Mouse (Mus musculus): Measurements from ENCODE around the gene Mrgprh. TPM values are rescaled to one million over a fixed set of nuclear protein-coding genes. Genes with fewer than 3 reads are reported as not detected.
A peak's percentile ranks its signal among the peaks of the same experiment; 100 is the strongest.

Gene Mrgprh
- polyA plus RNA-seq, 1 experiment = not detected

DNA sequence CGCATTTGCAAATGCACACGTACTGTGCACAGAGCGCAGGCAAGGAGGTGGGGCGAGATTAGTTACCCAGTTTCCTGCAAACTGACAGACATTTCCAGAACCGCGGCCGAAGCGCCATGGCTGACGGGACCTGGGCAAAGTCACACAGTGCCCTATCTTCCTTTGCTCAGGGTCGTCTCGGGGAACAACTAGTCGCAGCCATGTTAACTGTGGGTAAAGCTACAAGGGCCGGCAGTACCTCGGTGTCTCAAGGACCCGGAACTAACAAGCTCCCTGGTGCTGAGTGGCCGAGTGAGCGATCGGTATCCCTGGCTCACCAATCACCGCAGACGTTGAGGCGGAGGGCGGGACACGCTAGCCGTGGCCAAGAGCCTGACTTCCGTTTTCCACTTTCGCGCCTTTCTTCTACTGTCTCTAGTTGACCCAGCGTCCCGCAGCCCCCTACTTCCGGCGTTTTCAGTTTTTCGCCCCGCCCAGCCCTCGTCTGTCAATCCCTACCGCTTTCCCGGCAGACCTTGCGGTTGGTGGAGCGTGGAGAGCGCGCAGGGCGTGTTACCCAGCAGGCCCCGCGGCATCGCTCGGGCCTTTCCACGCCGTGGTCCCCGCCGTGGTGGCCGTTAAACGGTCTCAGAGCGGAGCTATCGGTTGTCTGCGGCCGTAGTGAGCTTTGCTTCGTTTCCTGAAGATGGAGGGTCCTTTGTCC lies 40.2 kb downstream of the Mrgprh start, which contains the start of gene Mrpl18:
Gene Mrpl18 (minus strand): TSS at position 465 of the 703 bp plus-strand sequence.
- H3K4me1 ChIP-seq (ENCODE audit: control insufficient read depth, insufficient read depth, low read length) = no peaks in the 10 kb centered on the region
- under 1% methylated on average over 56 of the region's 56 CpGs for WGBS
- H3K27ac ChIP-seq (ENCODE audit: control insufficient read depth, insufficient read depth, low read depth, low read length, poor library complexity) = peak within 1 kb of the TSS; percentile 82
- TF ChIP-seq POLR2A (IDR thresholded peaks at IDR 0.05; ENCODE audit: borderline replicate concordance, control insufficient read depth, low read depth, low read length) = peak; percentile 71; the same call in 1 of the 2 replicates
- no peak for TF ChIP-seq CTCF (IDR thresholded peaks at IDR 0.05; ENCODE audit: control insufficient read depth, insufficient read depth, low read length)
- H3K4me3 ChIP-seq (replicated peaks; ENCODE audit: control insufficient read depth, low read depth, low read length) = peak within 1 kb of the TSS; percentile 94

GRCm38 (mm10) chr17:12916588-12917380 lies 41.0 kb downstream of the Mrgprh start:
- WGBS = under 1% methylated on average over 40 of the region's 40 CpGs
- peak overlapping the region; percentile 94 for H3K4me3 ChIP-seq (replicated peaks; ENCODE audit: control insufficient read depth, low read depth, low read length)
- peak overlapping the region; percentile 82 for H3K27ac ChIP-seq (ENCODE audit: control insufficient read depth, insufficient read depth, low read depth, low read length, poor library complexity)
- TF ChIP-seq CTCF (IDR thresholded peaks at IDR 0.05; ENCODE audit: control insufficient read depth, insufficient read depth, low read length) = no peak
- no peak; the same call in 1 of the 2 replicates for TF ChIP-seq POLR2A (IDR thresholded peaks at IDR 0.05; ENCODE audit: borderline replicate concordance, control insufficient read depth, low read depth, low read length)
- no peaks in the 10 kb centered on the region for H3K4me1 ChIP-seq (ENCODE audit: control insufficient read depth, insufficient read depth, low read length)

DNA sequence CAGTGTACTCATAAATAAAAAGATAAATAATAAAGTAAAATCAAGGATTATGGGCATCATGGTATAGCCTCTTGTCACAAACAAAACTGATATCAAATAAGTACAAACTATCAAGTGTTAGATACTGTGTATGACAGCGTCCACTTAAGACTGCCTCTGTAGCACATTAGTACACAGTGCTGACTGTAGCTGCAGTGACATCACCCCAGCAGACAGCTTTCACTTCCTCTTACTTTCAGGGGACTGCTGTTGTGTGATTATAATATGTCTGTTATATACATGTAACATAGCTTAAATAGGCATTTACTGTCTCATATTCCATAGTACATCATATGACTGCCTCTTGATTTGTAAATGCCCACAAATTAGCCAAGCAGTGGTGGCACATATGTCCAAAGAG lies 45.2 kb downstream of the Mrgprh start:
- Histone ChIP-seq H3K4me3 (replicated peaks; ENCODE audit: control insufficient read depth, low read depth, low read length) (no peak overlapping the region), H3K27ac (ENCODE audit: control insufficient read depth, insufficient read depth, low read depth, low read length, poor library complexity) (no peak overlapping the region), H3K4me1 (ENCODE audit: control insufficient read depth, insufficient read depth, low read length) (no peaks in the 10 kb centered on the region)
- TF ChIP-seq POLR2A (IDR thresholded peaks at IDR 0.05; ENCODE audit: borderline replicate concordance, control insufficient read depth, low read depth, low read length) = no peak
- TF ChIP-seq CTCF (IDR thresholded peaks at IDR 0.05; ENCODE audit: control insufficient read depth, insufficient read depth, low read length) = no peak
- 76% methylated on average over 1 of the region's 1 CpGs for WGBS

- 73% methylated on average over 3 of the region's 3 CpGs for WGBS
- TF ChIP-seq CTCF (IDR thresholded peaks at IDR 0.05; ENCODE audit: control insufficient read depth, insufficient read depth, low read length) (no peak), POLR2A (IDR thresholded peaks at IDR 0.05; ENCODE audit: borderline replicate concordance, control insufficient read depth, low read depth, low read length) (no peak)
- H3K4me1 ChIP-seq (ENCODE audit: control insufficient read depth, insufficient read depth, low read length) = no peaks in the 10 kb centered on the region
- no peak overlapping the region for H3K27ac ChIP-seq (ENCODE audit: control insufficient read depth, insufficient read depth, low read depth, low read length, poor library complexity)
- no peak overlapping the region for H3K4me3 ChIP-seq (replicated peaks; ENCODE audit: control insufficient read depth, low read depth, low read length)
These were observed 49.2 kb downstream of the Mrgprh start for GRCm38 (mm10) chr17:12925001-12925400.

- no peaks in the 10 kb centered on the region for H3K4me1 ChIP-seq (ENCODE audit: control insufficient read depth, insufficient read depth, low read length)
- TF ChIP-seq CTCF (IDR thresholded peaks at IDR 0.05; ENCODE audit: control insufficient read depth, insufficient read depth, low read length) (no peak), POLR2A (IDR thresholded peaks at IDR 0.05; ENCODE audit: borderline replicate concordance, control insufficient read depth, low read depth, low read length) (no peak)
- no peak overlapping the region for H3K27ac ChIP-seq (ENCODE audit: control insufficient read depth, insufficient read depth, low read depth, low read length, poor library complexity)
- 88% methylated on average over 8 of the region's 8 CpGs for WGBS
- no peak overlapping the region for H3K4me3 ChIP-seq (replicated peaks; ENCODE audit: control insufficient read depth, low read depth, low read length)
These were observed 49.9 kb downstream of the Mrgprh start for GRCm38 (mm10) chr17:12925703-12926180.

Other genes with a start within 250 kb of the Mrgprh start
- 1.2 TPM in 1 of 2 replicates, not detected in the other for gene Slc22a1, start 200.2 kb upstream of the Mrgprh start, polyA plus RNA-seq (2011; ENCODE audit: insufficient read depth, insufficient read length, low replicate concordance, missing spikeins)
- 2.5 and 8.3 TPM in 2 replicates for gene Igf2r, start 106.4 kb upstream of the Mrgprh start, polyA plus RNA-seq (2011; ENCODE audit: insufficient read depth, insufficient read length, low replicate concordance, missing spikeins)
- not detected in 2 replicates for gene Mas1, start 7.9 kb upstream of the Mrgprh start, polyA plus RNA-seq (2011; ENCODE audit: insufficient read depth, insufficient read length, low replicate concordance, missing spikeins)
- gene Pnldc1, start 34.2 kb downstream of the Mrgprh start, polyA plus RNA-seq (2011; ENCODE audit: insufficient read depth, insufficient read length, low replicate concordance, missing spikeins) = 3.7 and 8.6 TPM in 2 replicates
- 120 and 188 TPM in 2 replicates for gene Tcp1, start 39.7 kb downstream of the Mrgprh start, polyA plus RNA-seq (2011; ENCODE audit: insufficient read depth, insufficient read length, low replicate concordance, missing spikeins)
- 34.1 and 37.8 TPM in 2 replicates for gene Mrpl18, start 40.3 kb downstream of the Mrgprh start, polyA plus RNA-seq (2011; ENCODE audit: insufficient read depth, insufficient read length, low replicate concordance, missing spikeins)
- 0.75 and 1.2 TPM in 2 replicates for gene Acat3, start 64.6 kb downstream of the Mrgprh start, polyA plus RNA-seq (2011; ENCODE audit: insufficient read depth, insufficient read length, low replicate concordance, missing spikeins)
- gene Acat2, start 84.7 kb downstream of the Mrgprh start, polyA plus RNA-seq (2011; ENCODE audit: insufficient read depth, insufficient read length, low replicate concordance, missing spikeins) = 10.8 and 17.1 TPM in 2 replicates
- 46.2 and 67.4 TPM in 2 replicates for gene Wtap, start 118.1 kb downstream of the Mrgprh start, polyA plus RNA-seq (2011; ENCODE audit: insufficient read depth, insufficient read length, low replicate concordance, missing spikeins)
- gene Sod2, start 130.8 kb downstream of the Mrgprh start, polyA plus RNA-seq (2011; ENCODE audit: insufficient read depth, insufficient read length, low replicate concordance, missing spikeins) = 33.4 and 38.2 TPM in 2 replicates
- not detected in 2 replicates for gene Gpr31b, start 176.3 kb downstream of the Mrgprh start, polyA plus RNA-seq (2011; ENCODE audit: insufficient read depth, insufficient read length, low replicate concordance, missing spikeins)
- gene Tcp10b, start 185.1 kb downstream of the Mrgprh start, polyA plus RNA-seq (2011; ENCODE audit: insufficient read depth, insufficient read length, low replicate concordance, missing spikeins) = not detected in 2 replicates